Mouse (Mus musculus) ovary, postnatal 10 days (tissue): Measurements from ENCODE around the gene Cerk.
"Not testable (repeated sequence)": the region's sequence is repeated elsewhere in the genome, so short reads cannot be mapped to it uniquely, and the experiment has no call there.

Source experiments
- DNase-seq: peaks from one replicate; pipeline ENCODE4 v3.0.0; 2022; ENCODE audit warnings: low spot score

The Cerk gene

GRCm38 (mm10) chr15:86185689-86186569 lies at the start of gene Cerk:
TSS of gene Cerk (minus strand) at chr15:86186141.
- peak; percentile 50 for DNase-seq

- DNase-seq = no peak
These were observed 48.8 kb upstream of the Cerk start for GRCm38 (mm10) chr15:86234517-86235441.

DNA sequence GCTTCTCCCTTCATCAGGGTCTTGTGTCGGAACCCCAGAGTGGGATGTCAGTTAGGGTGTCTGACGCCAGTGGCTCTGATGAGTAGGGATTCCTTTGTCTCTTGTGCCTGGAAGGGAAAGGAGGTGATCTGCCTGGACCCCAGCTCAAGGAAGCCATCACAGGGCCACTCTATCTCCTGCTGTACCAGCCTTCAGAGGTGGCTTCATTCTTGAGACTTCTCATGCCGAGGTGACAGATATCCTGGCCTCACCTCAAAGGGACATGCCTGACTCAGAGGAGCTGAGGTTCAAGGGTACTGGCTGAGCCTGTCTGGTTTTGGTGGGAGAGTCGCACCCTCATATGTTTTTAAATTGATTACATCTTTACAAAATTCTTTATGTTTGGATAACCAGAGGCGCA lies 48.1 kb upstream of the Cerk start:
- no peak for DNase-seq

- no peak for DNase-seq
These were observed 46.0 kb upstream of the Cerk start for GRCm38 (mm10) chr15:86231831-86232512.

DNA sequence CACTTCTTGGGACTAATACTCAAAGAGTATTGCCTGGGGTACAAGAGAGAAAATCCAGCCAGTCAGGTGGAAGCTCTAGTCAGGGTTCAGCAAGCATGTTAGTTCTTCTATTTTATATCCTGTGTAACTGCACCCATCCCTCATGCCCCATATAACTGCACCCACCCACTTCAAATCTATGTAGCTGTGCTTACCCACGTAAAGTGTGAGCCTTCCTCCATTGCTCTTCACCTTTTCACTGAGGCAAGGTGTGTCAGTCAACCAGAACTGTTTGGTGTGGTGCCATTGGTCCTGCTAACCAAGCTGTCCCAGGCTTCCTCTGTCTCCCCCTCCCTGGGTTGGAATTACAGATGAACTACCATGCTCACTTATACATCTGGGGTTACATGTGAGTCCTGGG lies 45.2 kb upstream of the Cerk start:
- no peak for DNase-seq

DNA sequence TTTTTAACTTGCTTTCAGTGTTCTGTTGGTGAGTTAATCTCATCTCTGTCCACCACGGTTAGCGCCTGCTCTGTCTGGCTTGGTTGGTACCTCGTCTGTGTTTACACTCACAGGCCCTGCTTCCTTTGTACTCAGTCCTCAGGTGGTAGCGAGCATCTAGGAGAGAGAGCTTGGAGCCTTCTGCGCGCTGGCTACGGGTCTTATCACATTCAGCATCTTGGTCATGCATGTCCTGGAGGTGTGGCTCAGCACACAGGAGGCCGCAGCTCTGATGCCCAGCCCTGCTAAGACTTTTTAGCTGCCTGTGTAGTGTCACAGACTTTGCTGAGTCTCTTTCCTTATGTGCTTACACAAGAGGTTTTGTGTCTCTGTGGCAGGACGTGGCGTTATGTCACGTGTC lies 43.7 kb upstream of the Cerk start:
- DNase-seq = no peak

- no peak for DNase-seq
These were observed 43.1 kb upstream of the Cerk start for GRCm38 (mm10) chr15:86229088-86229487.

DNA sequence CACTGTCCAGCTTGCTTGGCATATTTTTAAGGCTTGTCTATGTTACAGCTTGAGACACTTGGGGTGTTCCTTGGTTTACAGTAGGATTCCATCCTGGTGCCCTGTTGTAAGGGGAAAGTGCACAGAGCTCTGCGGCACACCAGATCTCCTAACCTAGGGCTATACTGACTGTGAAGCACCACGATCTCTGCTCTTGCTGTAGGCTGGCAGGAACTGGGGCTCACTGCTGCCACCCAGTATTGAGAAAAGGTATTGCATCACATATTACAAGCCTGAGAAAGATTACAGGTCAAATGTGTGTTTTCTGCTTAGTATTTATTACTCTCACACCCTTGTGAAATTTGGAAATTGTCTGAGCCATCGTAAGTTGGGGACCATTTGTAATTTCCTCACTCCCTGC lies 42.2 kb upstream of the Cerk start:
- DNase-seq = no peak

GRCm38 (mm10) chr15:86226968-86227367 lies 41.0 kb upstream of the Cerk start:
- DNase-seq = no peak

- DNase-seq = no peak
These were observed 40.3 kb upstream of the Cerk start for GRCm38 (mm10) chr15:86226221-86226620.

GRCm38 (mm10) chr15:86224972-86225551 lies 39.1 kb upstream of the Cerk start:
- DNase-seq = no peak

DNA sequence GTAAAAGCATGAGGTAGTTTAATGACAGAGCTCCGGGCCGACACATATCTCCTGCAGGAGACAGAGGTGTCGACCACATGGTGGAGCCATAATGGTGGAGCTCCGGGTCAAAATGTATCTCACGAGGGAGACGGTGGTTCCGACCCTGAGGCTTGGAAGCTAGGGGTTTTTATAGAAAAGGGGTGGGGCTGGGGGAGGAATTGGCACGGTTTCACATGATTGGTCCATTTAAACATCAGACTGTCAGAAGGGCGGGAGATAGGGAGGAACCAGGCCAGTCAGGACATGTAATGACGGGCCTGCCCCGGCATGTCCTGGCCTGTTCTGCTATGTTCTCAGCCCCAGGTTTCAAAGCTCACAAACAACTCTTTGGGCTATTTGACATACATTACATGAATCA lies 36.0 kb upstream of the Cerk start:
- not testable (repeated sequence) for DNase-seq

DNA sequence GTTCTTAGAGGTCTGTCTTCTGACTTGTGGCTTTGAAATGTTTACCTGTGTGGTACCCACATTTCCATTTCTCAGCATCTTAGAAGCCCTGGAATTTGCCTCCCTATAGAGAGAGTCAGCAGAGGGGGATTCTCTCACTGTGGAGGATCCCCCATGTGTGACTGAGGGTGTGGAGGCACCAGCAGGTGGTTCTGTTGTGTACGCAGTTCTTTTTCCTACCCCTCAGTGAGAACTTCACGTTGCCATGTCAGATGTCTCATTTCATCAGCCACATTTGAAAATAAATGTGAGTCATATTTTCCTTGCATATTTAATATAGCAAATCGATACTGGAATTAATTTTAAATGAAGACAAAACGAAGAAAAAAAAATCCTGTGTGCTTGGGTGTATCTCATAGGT lies 35.4 kb upstream of the Cerk start:
- no peak for DNase-seq

GRCm38 (mm10) chr15:86220715-86221114 lies 34.8 kb upstream of the Cerk start:
- DNase-seq = no peak

- DNase-seq = no peak
These were observed 34.3 kb upstream of the Cerk start for GRCm38 (mm10) chr15:86220229-86220630.

GRCm38 (mm10) chr15:86219534-86220228 lies 33.7 kb upstream of the Cerk start:
- DNase-seq = no peak

GRCm38 (mm10) chr15:86216641-86217040 lies 30.7 kb upstream of the Cerk start:
- not testable (repeated sequence) for DNase-seq

DNA sequence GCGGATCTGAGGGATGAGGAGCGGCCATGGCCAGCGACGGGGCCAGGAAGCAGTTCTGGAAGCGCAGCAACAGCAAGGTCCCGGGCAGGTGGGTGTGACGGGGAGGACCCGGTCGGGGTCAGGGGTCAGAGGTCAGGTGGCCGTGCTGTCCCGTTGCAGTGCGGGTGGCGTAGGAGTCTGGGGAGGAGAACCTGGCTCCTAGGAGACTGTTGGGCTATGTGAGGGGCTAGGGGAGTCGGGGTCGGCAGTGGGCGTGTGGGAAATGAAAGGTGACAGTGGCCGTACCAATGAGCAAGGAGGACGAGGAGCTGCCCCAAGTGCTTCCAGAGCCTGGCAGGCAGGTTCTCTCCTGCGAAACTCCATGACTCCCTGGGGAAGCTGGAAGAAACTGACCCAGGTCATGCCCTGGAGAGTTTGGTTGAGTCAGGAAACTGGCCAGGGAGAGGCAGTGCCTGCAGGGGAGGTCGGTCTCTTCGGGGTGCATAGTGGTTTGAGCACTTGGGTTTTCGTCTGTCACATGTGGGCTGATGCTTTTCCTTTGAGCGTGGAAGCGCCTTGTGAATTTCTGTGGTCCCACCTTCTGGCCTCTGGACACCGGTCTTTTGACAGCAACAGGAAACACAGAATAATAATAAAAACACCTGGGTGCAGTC lies 28.7 kb upstream of the Cerk start:
- no peak for DNase-seq

- DNase-seq = peak; percentile 82
These were observed 28.0 kb upstream of the Cerk start, which contains the start of gene Tbc1d22a for GRCm38 (mm10) chr15:86213753-86214548. TSS of gene Tbc1d22a (plus strand) at chr15:86214459.

DNA sequence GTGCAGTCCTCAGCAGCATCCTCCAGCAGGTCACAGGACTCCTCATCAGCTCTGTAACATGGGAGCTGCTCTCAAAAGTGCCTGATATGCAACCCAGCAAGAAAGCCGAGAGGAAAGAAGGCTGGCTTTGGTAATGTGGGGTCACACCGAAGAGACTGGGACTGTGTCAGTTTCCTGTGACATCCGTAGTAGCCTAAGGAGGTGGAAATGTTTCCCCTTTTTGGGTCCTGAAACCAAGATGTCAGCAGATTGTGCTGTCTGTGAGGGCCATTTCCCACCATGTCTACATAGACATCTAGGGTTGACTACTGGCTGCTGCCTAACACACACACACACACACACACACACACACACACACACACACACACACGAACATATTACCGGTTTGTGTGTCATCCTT lies 26.3 kb upstream of the Cerk start:
- not testable (repeated sequence) for DNase-seq
